ENCODE assay signal across 34 mouse cellular contexts in the genomic region with DNA sequence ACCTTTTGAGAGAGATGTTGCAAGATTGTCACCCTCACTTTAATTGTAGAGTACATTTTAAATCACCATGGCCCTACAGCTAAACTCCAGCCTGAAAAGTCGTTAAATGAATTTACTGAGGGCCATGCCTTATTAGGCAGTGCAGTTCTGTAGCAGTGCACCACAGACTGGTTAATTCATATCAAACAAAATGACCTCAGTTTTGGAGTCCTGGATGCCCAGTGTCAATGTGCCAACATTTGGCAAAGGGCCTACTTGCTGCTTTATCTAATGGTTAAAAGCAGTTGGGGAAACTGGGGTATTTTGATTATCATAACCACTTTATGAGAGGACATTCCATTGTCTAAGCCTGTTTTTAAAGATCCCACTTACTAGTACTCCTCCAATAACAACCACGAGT.
"Had no signal": no experiment of that assay in that cellular context is flagged by ENCODE, and none has a peak within 500 bp of the region (broad histone marks: within the 10 kb centered on the region; RNA-seq: fewer than 3 reads in every experiment).

No protein-coding gene starts in this region.

- H3K27ac ChIP-seq: heart, embryonic 10.5 days; heart, embryonic 13.5 days; heart, embryonic 15.5 days; hindbrain, embryonic 10.5 days; hindbrain, embryonic 12.5 days; hindbrain, embryonic 13.5 days; hindbrain, embryonic 14.5 days; hindbrain, embryonic 15.5 days; hindbrain, postnatal 0 days; intestine, embryonic 15.5 days; kidney, embryonic 15.5 days; kidney, postnatal 0 days; layer of hippocampus, adult 2 months had no signal

- H3K36me3 ChIP-seq: hindbrain, embryonic 15.5 days; intestine, embryonic 15.5 days had no signal

- H3K27me3 ChIP-seq: heart, embryonic 12.5 days; heart, embryonic 13.5 days; heart, embryonic 15.5 days; hindbrain, embryonic 12.5 days; hindbrain, embryonic 13.5 days; hindbrain, embryonic 15.5 days; intestine, embryonic 15.5 days; kidney, embryonic 15.5 days had no signal

- H3K4me3 ChIP-seq: heart, embryonic 10.5 days; heart, embryonic 12.5 days; heart, embryonic 13.5 days; heart, embryonic 15.5 days; hindbrain, embryonic 10.5 days; hindbrain, embryonic 12.5 days; hindbrain, embryonic 13.5 days; hindbrain, embryonic 15.5 days; intestine, embryonic 15.5 days; kidney, embryonic 15.5 days; layer of hippocampus, adult 2 months had no signal

- ATAC-seq: hindbrain, embryonic 16.5 days; hindbrain, postnatal 0 days; inflammation-experienced regulatory T-cells, adult 6 months; intestine, embryonic 15.5 days; intestine, embryonic 16.5 days; intestine, postnatal 0 days had no signal

- DNase-seq: heart, postnatal 10 days; heart, postnatal 14 days; heart, postnatal 36 days; heart, postnatal 4 days; kidney, adult 11 months; kidney, adult 18-20 months; kidney, adult 2 months; kidney, adult 8-10 months; kidney, adult 9 months; kidney, postnatal 10 days; kidney, postnatal 14 days; kidney, postnatal 25 days; kidney, postnatal 36 days; kidney, postnatal 4 days; layer of hippocampus, adult 9-11 months; layer of hippocampus, postnatal 36 days had no signal

- H3K9me3 ChIP-seq: heart, embryonic 10.5 days; heart, embryonic 12.5 days; heart, embryonic 13.5 days; heart, embryonic 15.5 days; hindbrain, embryonic 10.5 days; hindbrain, embryonic 12.5 days; hindbrain, embryonic 13.5 days; hindbrain, embryonic 15.5 days; intestine, embryonic 15.5 days; kidney, embryonic 15.5 days had no signal

- H3K4me1 ChIP-seq: heart, embryonic 10.5 days; heart, embryonic 12.5 days; heart, embryonic 13.5 days; heart, embryonic 15.5 days; hindbrain, embryonic 10.5 days; hindbrain, embryonic 12.5 days; hindbrain, embryonic 13.5 days; hindbrain, embryonic 15.5 days; intestine, embryonic 15.5 days; kidney, embryonic 15.5 days had no signal
